Mouse (Mus musculus): ENCODE data around the gene Mob3b. TPM values are rescaled to one million over a fixed set of nuclear protein-coding genes. Genes with fewer than 3 reads are reported as not detected.

The Mob3b gene
- polyA plus RNA-seq, 1 experiment = 2.6 TPM

- H3K4me3 ChIP-seq (ENCODE audit: control insufficient read depth, insufficient read depth, low read length) = no peak overlapping the region
- no peak for DNase-seq
- H3K27me3 ChIP-seq (ENCODE audit: control insufficient read depth, insufficient read depth, low read length) = no peaks in the 10 kb centered on the region
- no peak overlapping the region for H3K27ac ChIP-seq (ENCODE audit: control insufficient read depth, insufficient read depth, low read length)
- peaks cover 9% of the 10 kb centered on the region for H3K4me1 ChIP-seq (replicated peaks; ENCODE audit: control insufficient read depth, insufficient read depth, low read length)
- 90% methylated on average over 8 of the region's 8 CpGs for WGBS
- TF ChIP-seq CTCF (IDR thresholded peaks at IDR 0.05; ENCODE audit: borderline replicate concordance, control insufficient read depth, extremely low read depth, insufficient read depth, low read length, poor library complexity) = no peak
- no peak for TF ChIP-seq POLR2A (IDR thresholded peaks at IDR 0.05; ENCODE audit: control insufficient read depth, extremely low read depth, insufficient read depth, low read length, poor library complexity)
- no peaks in the 10 kb centered on the region for H3K36me3 ChIP-seq (ENCODE audit: control insufficient read depth, insufficient read depth, low read length)
Measured at GRCm38 (mm10) chr4:34966336-34966957, 190.8 kb downstream of the Mob3b start.

GRCm38 (mm10) chr4:34964906-34965305 is 192.4 kb downstream of the Mob3b start:
- no peak for DNase-seq
- Histone ChIP-seq H3K27me3 (ENCODE audit: control insufficient read depth, insufficient read depth, low read length) (no peaks in the 10 kb centered on the region), H3K4me3 (ENCODE audit: control insufficient read depth, insufficient read depth, low read length) (no peak overlapping the region), H3K4me1 (replicated peaks; ENCODE audit: control insufficient read depth, insufficient read depth, low read length) (peaks cover 9% of the 10 kb centered on the region), H3K27ac (ENCODE audit: control insufficient read depth, insufficient read depth, low read length) (no peak overlapping the region), H3K36me3 (ENCODE audit: control insufficient read depth, insufficient read depth, low read length) (no peaks in the 10 kb centered on the region)
- WGBS = 92% methylated on average over 10 of the region's 10 CpGs
- TF ChIP-seq CTCF (IDR thresholded peaks at IDR 0.05; ENCODE audit: borderline replicate concordance, control insufficient read depth, extremely low read depth, insufficient read depth, low read length, poor library complexity) = no peak
- TF ChIP-seq POLR2A (IDR thresholded peaks at IDR 0.05; ENCODE audit: control insufficient read depth, extremely low read depth, insufficient read depth, low read length, poor library complexity) = no peak

GRCm38 (mm10) chr4:34963999-34964398 is 193.3 kb downstream of the Mob3b start:
- Histone ChIP-seq H3K4me3 (ENCODE audit: control insufficient read depth, insufficient read depth, low read length) (no peak overlapping the region), H3K4me1 (replicated peaks; ENCODE audit: control insufficient read depth, insufficient read depth, low read length) (peaks cover 9% of the 10 kb centered on the region), H3K27me3 (ENCODE audit: control insufficient read depth, insufficient read depth, low read length) (no peaks in the 10 kb centered on the region), H3K36me3 (ENCODE audit: control insufficient read depth, insufficient read depth, low read length) (no peaks in the 10 kb centered on the region), H3K27ac (ENCODE audit: control insufficient read depth, insufficient read depth, low read length) (no peak overlapping the region)
- TF ChIP-seq POLR2A (IDR thresholded peaks at IDR 0.05; ENCODE audit: control insufficient read depth, extremely low read depth, insufficient read depth, low read length, poor library complexity) = no peak
- TF ChIP-seq CTCF (IDR thresholded peaks at IDR 0.05; ENCODE audit: borderline replicate concordance, control insufficient read depth, extremely low read depth, insufficient read depth, low read length, poor library complexity) = no peak
- WGBS = 97% methylated on average over 13 of the region's 13 CpGs
- no peak for DNase-seq

GRCm38 (mm10) chr4:34960781-34961560 is 196.3 kb downstream of the Mob3b start:
- no peak for DNase-seq
- 87% methylated on average over 15 of the region's 15 CpGs for WGBS
- Histone ChIP-seq H3K36me3 (ENCODE audit: control insufficient read depth, insufficient read depth, low read length) (no peaks in the 10 kb centered on the region), H3K4me1 (replicated peaks; ENCODE audit: control insufficient read depth, insufficient read depth, low read length) (peaks cover 9% of the 10 kb centered on the region), H3K27ac (ENCODE audit: control insufficient read depth, insufficient read depth, low read length) (no peak overlapping the region), H3K4me3 (ENCODE audit: control insufficient read depth, insufficient read depth, low read length) (no peak overlapping the region), H3K27me3 (ENCODE audit: control insufficient read depth, insufficient read depth, low read length) (no peaks in the 10 kb centered on the region)
- TF ChIP-seq POLR2A (IDR thresholded peaks at IDR 0.05; ENCODE audit: control insufficient read depth, extremely low read depth, insufficient read depth, low read length, poor library complexity) = no peak

DNA sequence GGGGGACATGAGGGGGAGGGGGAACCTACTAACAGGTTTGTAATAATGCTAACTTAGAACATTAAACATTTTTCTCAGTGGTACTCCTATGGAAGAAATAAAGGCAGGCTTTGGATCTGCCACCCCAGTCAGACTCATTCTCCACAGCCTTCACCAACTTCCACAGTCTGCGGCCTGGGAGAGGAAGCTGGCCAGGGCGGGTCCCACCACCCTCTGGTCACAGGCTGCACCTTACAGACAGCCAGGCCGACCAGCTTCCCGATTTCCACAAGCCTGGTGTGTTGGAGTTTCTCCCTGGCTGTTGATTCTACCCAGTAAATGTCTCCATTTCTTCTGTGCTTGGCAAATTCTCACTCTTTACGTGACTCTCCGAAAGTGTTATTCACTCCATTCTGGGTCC is 197.8 kb downstream of the Mob3b start:
- no peaks in the 10 kb centered on the region for H3K36me3 ChIP-seq (ENCODE audit: control insufficient read depth, insufficient read depth, low read length)
- no peak for DNase-seq
- no peak overlapping the region for H3K27ac ChIP-seq (ENCODE audit: control insufficient read depth, insufficient read depth, low read length)
- H3K27me3 ChIP-seq (ENCODE audit: control insufficient read depth, insufficient read depth, low read length) = no peaks in the 10 kb centered on the region
- 79% methylated on average over 6 of the region's 6 CpGs for WGBS
- no peak overlapping the region for H3K4me3 ChIP-seq (ENCODE audit: control insufficient read depth, insufficient read depth, low read length)
- peaks cover 9% of the 10 kb centered on the region for H3K4me1 ChIP-seq (replicated peaks; ENCODE audit: control insufficient read depth, insufficient read depth, low read length)
- no peak for TF ChIP-seq POLR2A (IDR thresholded peaks at IDR 0.05; ENCODE audit: control insufficient read depth, extremely low read depth, insufficient read depth, low read length, poor library complexity)

GRCm38 (mm10) chr4:34958155-34959028 is 198.9 kb downstream of the Mob3b start:
- Histone ChIP-seq H3K36me3 (ENCODE audit: control insufficient read depth, insufficient read depth, low read length) (no peaks in the 10 kb centered on the region), H3K4me1 (replicated peaks; ENCODE audit: control insufficient read depth, insufficient read depth, low read length) (peaks cover 9% of the 10 kb centered on the region), H3K27ac (ENCODE audit: control insufficient read depth, insufficient read depth, low read length) (no peak overlapping the region), H3K4me3 (ENCODE audit: control insufficient read depth, insufficient read depth, low read length) (no peak overlapping the region), H3K27me3 (ENCODE audit: control insufficient read depth, insufficient read depth, low read length) (no peaks in the 10 kb centered on the region)
- TF ChIP-seq POLR2A (IDR thresholded peaks at IDR 0.05; ENCODE audit: control insufficient read depth, extremely low read depth, insufficient read depth, low read length, poor library complexity) (no peak), CTCF (IDR thresholded peaks at IDR 0.05; ENCODE audit: borderline replicate concordance, control insufficient read depth, extremely low read depth, insufficient read depth, low read length, poor library complexity) (peak; percentile 36; the same call in 1 of the 2 replicates)
- peak; percentile 54 for DNase-seq
- 55% methylated on average over 12 of the region's 12 CpGs for WGBS
